Mouse (Mus musculus) kidney, postnatal 10 days (tissue): ENCODE measurements around the gene Mta3.
A peak's percentile ranks its signal among the peaks of the same experiment; 100 is the strongest.

ENCODE experiments used
- DNase-seq: peaks from one replicate; pipeline ENCODE4 v3.0.0; 2021; ENCODE audit warnings: mixed read lengths

Mta3 gene

DNA sequence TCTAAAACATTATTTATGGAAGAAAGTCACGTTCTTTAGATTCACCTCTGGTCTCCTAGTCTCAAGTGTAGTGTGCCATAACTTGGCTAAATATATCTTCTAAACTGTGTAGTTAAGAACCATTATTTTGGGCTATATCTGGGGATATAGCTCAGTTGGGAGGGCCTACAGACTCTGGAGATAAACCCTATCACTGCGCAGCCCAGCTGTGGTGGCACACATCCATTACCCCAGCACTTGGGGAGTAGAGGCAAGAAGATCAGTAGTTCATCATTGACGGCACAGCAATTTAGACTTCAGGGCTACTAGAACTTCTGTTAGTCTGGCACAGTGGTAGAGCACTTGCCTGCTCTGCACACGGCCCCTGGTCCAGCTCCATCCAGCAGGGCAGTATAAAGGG, 107.1 kb downstream of the Mta3 start:
- no peak for DNase-seq

DNA sequence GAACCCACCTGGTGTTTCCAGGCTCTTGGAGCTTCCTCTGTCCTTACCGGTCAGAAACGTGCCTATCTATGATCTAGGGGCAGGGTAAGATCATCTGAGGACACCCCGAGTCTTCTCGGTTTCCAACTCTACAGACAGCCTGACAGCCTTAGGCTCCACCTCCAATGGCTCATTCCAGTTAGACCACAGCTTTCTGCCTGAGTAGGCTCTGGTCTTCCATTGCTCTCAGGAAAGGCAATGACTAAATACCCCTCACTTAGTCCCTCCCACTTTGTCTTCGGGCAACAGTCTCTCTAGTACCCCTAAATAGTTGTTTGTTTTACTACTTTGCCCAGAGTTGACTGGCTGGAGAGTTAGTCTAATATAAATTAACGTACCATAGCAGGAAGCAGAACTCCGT, 111.0 kb downstream of the Mta3 start:
- no peak for DNase-seq

DNA sequence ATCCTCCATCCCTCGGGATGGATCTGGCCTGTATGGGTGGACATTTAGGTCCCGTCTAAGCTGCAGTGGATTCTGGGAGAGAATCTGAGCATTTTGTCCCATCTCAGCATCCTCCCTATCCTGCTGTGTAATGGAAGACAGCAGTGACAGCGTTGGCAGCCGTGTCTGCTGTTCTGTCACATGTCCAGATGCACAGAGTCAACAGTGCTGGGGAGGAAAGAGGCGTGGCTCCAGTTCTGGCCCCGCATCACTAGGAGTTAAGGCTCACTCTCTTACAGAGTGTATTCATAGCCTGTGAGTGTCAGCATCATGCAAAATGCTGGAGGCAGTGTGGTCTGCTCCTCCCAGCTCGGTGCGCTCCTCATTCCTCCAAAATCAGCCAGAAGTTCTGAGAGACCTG, 113.5 kb downstream of the Mta3 start:
- peak; percentile 42 for DNase-seq

DNA sequence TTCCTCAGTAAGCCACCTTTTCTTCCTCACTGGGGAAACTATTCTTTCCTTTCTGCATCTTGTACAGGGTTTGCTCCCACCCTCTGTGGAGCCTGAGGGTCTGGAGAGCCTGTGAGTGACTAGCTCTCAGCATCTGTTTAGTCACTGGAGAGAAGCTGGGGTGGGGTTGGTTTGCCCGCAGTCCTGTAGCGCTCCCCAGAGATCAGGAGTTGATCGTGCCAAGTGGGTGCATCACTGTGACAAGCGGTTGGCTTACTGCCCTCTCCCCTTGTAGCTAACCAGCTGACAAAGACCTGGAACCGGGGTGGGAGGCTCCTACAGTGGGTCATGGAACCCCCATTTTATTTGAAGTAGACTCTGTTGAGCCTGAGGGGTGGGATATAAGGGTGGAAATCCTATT, 114.7 kb downstream of the Mta3 start:
- no peak for DNase-seq

DNA sequence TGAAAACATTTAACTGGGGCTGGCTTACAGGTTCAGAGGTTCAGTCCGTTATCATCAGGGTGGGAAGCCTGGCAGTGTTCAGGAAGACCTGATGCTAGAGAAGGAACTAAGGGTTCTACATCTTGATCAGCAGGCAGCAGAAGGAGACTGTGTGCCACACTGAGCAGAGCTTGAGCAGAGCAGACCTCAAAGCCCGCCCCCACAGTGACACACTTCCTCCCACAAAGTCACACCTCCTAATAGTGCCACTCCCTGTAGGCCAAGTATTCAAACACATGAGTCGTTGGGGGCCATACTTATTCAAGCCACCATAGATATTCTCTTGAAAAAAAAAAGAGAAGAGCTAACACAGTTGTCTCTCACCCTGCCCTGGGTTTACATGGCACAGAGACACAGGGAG, 115.9 kb downstream of the Mta3 start:
- no peak for DNase-seq

DNA sequence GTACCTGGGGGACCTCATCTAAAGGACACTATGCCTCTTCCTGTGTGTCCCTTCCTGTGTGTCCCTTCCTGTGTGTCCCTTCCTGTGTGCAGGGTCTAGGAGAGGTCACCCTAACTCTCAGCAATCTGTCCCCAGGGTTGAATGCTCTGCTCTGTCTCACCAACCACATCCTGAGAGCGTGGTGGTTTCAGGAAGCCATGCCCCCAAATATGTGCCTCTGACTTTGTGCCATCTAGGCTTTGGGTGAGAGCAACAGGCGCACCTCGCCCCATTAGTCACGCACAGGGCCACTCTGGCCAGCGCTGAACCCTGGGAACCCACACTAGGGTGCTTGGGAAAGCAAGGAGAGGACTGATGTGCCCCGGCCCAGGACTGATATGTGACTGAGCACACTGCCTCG, 117.9 kb downstream of the Mta3 start:
- no peak for DNase-seq

DNA sequence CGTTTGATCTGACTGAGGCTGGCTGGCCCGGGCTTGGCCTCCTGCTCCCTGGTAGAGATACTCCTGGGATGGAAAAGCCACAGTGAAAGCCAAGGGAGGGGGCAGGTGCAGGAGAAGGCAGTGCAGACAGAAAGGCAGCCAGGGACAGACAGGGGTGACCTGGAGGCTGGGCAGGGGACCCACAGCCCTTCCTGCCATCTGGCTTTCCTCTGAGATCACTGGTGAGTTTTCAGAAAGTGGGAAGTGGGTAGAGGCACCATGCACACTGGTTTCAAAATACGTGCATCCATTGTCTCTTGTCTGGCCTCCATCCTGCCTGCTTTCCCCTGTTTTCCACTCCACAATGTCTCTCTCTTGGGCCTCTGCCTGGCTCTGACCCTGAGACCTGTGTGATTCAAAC, 123.4 kb downstream of the Mta3 start:
- no peak for DNase-seq

DNA sequence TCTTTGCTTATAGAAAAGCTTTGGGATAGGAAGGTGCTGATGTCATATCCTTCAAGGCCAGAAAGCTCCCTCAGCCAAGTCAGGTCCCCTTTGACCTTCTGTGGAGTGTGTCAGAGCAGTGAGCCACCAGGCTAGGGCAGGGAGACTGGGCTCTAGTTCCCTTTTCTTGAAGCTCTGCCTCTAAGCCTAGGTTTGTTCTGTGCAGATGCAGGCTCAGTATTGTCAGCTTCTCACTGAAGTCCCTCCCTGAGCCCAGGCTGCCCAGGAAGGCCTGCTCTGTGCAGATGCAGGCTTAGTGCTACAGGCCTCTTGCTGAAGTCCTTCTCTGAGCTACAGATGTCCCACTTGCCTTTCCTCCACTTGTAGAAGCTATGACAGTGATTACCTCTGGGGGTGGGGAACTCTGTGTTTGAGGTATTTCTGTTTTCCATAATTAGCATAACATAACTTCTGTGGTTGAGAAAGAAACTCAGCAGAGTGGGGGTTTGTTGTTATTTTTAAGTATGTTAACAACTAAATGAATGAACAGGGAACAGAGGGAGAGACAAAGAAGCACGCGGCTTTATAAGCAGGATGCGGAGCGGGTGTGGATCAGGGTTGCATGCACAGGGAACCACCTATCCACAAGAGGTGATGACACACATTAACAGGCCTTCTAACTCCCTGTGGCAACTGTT, 124.8 kb downstream of the Mta3 start:
- DNase-seq: no peak

DNA sequence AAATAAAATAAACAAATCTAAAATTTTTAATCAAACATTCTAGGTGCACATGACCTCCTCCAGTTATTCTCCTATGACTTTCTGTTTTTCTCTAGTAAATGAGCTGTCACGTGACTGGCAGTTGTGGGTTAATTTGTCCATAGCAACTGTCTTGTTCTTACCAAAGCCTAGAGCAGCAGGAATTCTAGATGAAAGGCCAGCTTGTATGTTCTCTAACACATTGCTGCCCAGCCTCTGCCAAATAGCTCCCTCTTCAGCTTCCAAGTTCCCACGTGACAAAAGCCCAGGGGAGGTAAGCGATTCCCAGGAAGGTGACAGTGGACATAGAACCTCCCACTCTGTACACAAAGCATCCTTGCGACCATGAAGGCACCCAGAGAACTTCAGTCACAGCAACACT, 128.2 kb downstream of the Mta3 start:
- no peak for DNase-seq

DNA sequence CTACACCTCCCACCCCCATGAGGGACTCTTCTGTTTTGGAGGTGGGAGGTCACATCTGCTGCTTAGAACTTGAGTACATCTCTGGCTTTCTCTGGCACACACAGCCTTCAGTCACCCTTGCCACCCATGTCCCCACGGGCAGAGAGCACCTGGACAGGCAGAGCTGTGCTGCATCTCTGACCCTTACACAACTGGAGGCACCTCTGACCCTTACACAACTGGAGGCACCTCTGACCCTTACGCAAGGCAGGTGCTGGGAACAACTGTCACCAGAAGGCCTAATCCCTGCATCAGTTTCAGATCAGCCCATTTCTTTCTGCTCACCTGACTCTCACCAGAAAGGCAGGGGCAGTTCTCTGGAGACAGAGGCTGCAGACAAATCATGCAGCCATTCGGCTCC, 130.1 kb downstream of the Mta3 start:
- no peak for DNase-seq

DNA sequence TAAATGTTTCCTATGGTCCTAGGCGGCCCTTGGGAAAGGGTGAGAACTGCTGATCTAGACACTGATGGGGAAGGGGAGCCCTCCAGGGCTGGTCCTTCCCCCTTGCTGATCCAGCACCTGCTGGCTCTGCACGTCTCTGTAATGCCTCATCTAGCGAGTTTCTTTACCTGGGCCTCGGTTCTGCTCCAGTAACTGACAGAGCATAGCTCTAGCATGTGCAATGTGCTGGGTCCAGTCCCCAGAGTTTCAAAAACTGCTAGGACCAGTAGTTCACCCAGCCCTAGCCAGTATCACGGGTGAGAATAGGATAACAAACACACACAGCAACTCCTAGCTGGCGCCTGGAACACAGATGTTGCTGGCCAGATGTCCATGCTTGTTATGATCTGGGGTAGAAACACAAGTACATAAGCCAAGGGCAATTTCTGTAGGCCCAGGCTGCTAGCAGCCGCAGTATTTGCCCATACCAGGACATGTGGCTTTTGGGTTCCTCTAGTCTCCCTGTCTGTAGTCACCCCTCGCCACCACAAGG, 131.8 kb downstream of the Mta3 start:
- no peak for DNase-seq

DNA sequence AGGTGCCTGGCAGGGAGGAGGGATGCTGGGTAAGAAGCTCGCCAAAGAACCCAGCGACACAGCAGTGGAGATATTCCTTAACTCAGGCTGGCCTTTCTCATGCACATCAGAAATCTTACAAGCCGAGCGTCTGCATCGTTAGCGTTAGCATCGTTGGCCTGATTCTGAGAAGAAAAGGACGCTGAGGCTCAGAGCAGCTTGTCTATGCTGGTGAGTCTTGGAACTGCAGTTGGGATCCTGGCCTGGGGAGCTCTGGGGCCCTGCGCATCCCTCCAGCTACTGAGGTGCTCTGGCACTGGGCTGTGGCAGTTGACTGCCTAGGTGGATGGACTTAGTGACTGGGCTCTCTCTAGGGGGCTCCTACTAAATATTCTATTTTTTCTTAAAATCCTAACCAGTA, 133.2 kb downstream of the Mta3 start:
- DNase-seq: no peak

DNA sequence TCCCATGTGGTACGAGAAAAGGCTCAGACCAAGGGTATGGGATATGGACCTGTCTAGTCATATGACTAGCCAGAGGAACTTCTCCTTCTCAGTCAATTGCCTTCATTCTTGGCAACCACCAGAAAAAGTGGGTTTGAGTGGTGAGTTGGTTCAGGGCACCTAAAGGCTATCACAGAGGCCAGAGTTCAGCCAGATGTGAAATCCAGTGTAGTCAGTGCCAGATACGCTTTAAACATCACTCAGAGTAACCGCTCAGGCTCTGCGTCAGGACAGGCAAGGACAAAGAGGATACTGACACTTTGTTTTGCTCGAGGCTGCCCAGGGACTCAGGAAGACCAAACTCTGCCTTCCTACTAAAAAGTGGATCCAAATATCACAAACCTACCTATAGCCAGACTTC, 135.0 kb downstream of the Mta3 start:
- DNase-seq: no peak

DNA sequence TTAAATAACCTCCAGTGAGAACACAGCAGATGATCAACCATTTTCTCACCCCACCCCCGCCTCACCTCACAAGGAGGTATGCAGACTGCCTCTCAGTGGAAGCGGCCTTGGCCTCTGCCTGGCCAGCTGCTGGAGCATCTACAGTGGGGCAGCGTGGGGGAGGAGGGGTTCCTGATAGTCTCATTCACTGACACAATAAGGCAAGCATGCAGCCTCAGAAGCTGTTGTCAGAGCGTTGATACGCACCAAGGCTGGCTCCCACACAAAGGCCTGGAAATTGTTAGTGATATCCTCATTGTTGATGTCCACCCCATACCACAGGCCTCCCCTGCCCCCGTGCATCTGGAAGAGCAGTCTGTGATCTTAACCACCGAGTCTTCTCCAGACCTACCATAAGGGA, 137.8 kb downstream of the Mta3 start:
- no peak for DNase-seq

DNA sequence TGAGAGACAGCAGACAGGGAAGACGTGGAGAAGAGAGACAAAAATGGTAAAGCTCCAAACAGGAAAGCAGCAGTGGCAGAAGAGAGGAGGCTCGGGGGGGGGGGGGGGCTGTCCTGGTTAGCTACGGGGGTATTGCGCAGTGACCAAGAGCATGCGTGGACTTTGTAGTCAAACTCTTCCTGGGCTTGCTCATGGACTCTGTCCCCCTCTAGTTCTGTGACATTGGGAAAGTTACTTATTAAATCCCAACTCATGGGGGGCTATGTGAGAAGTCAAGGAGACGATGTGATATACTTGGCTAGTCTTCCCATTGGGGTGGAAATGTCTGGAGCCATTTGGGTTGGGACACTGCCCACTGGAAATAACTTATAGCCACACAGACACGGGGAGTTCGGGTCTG, 139.6 kb downstream of the Mta3 start:
- no peak for DNase-seq

DNA sequence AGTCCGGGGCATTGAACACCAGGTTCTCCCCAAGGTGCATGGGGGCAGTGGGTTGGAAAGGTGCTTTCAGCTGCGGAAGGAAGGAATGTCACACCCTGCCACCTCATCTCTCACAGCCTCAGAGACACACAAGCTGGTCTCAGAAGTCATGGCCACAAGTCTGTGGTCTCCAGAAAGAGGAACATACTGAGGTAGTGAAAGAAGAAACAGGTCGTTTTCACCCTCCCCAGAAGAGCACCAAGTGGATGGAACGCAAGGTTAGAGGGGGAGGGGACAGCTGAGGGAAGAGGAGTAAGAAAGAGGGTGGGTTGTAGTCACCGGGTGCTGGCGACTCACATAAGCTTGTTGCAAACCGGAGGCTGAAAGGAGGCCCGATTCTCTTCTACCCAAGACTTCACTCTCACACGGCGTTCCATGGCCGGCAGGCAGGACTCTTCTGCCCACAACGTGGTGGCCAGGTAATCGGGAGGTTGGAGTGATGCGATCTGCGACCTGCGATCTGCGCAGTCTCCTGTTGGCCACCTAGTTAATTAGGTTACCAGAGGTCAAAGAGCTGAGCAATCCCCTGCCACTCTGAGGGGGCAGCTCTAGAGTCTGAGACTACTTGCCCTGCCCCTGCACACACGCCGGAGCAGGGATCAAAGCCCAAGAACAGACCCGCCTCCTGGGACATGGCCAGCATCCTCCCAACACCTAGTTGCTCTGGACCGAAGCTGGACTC, 140.5 kb downstream of the Mta3 start:
- DNase-seq: peak; percentile 51

DNA sequence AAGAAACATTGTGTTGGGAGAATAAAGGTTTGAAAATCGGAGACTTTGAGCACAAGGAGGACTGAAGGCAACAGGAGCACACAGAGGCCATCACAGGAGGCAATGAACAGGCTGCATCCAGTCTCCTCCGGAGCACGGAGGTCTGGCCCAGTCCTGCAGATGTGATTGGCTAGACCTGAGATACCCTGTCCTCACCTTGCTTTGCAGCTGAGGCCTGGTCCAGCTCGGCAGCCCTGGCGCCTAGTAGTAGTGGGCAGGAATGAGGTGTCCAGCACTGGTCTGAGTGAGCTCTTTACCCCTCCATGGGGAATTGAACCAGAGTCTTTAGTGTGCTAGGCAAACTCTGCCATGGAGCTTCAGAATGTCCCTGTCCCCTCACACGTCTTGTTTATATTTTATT, 141.1 kb downstream of the Mta3 start:
- no peak for DNase-seq

DNA sequence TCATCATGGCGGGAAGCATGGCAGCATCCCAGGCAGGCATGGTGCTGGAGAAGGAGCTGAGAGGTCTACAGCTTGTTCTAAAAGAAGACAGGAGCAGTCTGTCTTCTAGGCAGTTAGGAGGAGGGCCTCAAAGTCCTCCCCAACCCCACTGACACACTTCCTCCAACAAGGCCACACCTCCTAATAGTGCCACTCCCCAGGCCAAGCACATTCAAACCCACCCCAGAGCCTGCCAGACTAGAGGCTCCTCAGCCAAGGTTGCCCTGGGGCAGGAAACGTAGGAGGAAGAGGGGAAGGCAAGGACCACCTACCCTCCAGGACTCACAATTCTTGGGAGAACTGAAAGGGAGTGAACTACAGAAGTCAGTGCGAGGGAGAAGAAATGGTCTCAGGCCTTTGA, 141.9 kb downstream of the Mta3 start, which contains the start of gene Haao:
Gene Haao, minus strand, starts transcription at position 149 of the 400 bp plus-strand sequence.
- DNase-seq: no peak

DNA sequence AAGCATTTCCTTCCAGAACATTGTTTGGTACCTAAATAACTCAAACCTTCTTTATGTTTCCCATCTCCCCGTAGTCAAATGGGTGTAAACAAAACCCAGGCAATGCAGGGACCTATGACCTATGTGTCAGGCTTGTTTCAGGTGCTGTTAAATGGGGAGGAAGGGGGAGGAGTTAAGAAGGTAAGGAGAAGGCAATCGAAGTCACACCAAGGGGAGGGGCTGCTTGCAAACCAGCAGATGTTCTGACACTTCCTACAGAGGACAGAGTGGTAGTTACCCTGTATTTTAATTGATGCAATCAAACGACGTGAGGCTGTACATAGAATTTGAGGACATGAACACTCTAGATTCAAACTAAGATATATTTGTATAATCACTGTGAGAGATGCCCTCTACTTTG, 142.5 kb downstream of the Mta3 start:
- DNase-seq: no peak

DNA sequence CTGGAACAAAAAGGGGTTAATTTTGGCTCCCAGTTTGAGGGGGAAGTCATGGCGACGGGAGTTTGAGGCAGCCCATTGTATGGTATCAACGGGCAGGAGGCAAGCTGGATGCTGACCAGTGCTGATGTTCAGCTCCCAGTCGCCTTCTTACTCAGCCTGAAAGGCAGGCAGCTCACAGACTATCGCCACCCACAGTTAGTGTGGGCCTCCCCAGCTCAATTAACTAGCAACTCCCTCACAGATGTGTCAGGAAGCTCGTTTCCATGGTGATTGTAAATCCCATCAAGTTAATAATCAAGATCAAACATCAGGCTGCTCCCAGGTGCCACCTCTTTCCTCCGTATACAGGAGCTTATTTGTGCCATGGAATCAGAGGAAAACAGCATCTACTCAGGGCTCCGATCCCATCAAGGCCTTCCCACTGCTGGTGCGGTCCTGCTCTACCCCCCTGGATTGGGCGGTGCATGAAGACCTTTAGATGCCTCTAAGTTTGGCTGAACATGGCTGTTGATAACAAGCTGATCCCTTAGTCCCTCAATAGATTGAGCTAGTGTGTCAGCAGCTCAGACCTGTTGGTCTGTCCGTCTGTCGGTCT, 143.2 kb downstream of the Mta3 start:
- DNase-seq: no peak

DNA sequence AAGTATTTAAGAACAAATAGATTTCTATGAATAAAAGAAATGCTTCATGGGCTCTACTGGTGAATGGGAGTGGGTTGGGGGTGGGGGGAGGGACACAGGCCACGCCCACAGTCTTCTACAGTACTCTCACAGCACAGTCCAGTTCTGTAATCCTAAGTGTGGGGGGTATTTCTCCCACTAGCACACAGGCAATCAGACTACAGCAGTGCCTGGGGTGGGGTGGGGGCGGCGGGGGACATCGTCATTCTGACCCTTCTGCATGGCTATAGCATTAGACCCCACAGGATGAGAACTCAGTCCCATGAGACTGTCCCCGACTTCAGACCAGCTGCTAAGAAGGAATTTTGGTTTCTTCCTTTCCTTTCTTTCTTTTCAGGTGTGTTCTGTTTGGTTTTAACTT, 143.8 kb downstream of the Mta3 start:
- DNase-seq: no peak

DNA sequence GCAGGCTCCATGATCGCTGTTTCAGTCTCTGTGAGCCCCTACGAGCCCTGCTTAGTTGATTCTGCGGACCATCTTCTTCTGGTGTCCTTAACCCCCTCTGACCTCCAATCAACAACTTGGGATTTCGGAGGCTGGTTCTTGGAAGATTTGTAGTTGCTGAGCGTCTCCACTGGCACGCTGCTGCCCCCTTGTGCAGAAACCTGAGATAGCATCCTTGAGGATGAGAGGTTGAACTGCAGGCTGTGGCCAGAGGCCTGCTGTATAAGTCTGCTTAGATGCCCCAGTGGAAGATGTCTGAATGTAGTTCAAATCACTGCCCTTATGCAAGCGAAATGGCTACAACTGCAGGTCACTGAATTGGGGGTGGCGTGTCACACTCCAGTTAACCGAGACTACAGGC, 144.5 kb downstream of the Mta3 start:
- DNase-seq: peak; percentile 95

DNA sequence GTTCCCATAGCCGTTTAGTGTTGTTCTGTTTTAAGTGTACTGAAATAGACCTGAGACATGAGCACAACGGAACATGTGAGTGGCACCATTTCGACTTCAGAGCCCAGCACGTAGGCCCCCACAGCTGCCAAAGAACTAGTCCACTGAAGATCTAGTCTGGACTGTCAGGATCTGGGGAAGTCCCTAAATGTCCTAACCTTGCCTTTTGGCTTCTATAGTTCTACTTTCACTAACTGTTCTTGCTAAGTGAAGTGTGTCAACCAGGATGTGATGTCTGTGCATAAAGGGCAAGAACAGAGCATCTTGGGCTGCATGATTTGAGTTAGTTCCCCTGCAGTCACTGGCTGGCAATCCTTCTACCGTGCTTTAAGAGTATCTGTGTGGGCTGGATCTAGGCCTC, 144.9 kb downstream of the Mta3 start:
- no peak for DNase-seq

DNA sequence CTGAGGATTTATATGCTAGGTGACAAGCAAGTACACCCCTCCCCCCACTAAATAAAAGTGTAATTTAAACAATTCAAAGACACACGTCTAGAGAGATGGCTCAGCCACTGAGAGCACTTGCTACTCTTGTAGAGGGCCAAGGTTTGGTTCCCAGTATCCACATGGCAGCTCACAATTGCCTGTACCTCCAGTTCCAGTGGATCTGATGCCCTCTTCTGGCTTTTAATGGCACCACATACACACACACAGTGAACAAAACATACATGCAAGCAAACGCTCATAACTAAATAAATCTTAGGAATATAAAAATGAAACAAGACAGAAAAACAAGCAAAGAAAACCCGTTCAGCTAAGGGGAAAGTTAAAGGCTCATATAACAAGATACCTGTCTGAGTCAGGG, 147.9 kb downstream of the Mta3 start:
- no peak for DNase-seq
